Mouse (Mus musculus): ENCODE measurements at regions not wholly inside any gene's neighbourhood (a gene's known extent, or its start where the extent isn't known, plus 50 kb on each side); places are given as distances from the start of the nearest gene placed in this dataset.

- DNase-seq (ENCODE audit: low spot score), result no peak
Measured at GRCm38 (mm10) chr10:23480474-23480873, 129.9 kb upstream of the Eya4 start.

GRCm38 (mm10) chr10:23478902-23479301 lies 128.3 kb upstream of the Eya4 start:
- DNase-seq (ENCODE audit: low spot score), result no peak

GRCm38 (mm10) chr10:23477104-23477503 lies 126.5 kb upstream of the Eya4 start:
- DNase-seq (ENCODE audit: low spot score), result no peak

GRCm38 (mm10) chr10:23450997-23451396 lies 100.4 kb upstream of the Eya4 start:
- no peak for DNase-seq (ENCODE audit: low spot score)

- DNase-seq (ENCODE audit: low spot score), result no peak
Measured at GRCm38 (mm10) chr10:23450647-23450979, 100.0 kb upstream of the Eya4 start.

- DNase-seq (ENCODE audit: low spot score), result no peak
Measured at GRCm38 (mm10) chr10:23449860-23450646, 99.5 kb upstream of the Eya4 start.

GRCm38 (mm10) chr10:23448976-23449859 lies 98.6 kb upstream of the Eya4 start:
- no peak for DNase-seq (ENCODE audit: low spot score)

- DNase-seq (ENCODE audit: low spot score), result no peak
Measured at GRCm38 (mm10) chr10:23430376-23430775, 79.8 kb upstream of the Eya4 start.

GRCm38 (mm10) chr10:23413794-23414518 lies 63.4 kb upstream of the Eya4 start:
- DNase-seq (ENCODE audit: low spot score), result no peak

- no peak for DNase-seq (ENCODE audit: low spot score)
Measured at GRCm38 (mm10) chr10:23403351-23403938, 52.9 kb upstream of the Eya4 start.
